Mouse (Mus musculus) embryonic fibroblast, embryonic 13.5 days (primary cell): ENCODE data around the gene Dyrk2. TPM values are rescaled to one million over a fixed set of nuclear protein-coding genes. Genes with fewer than 3 reads are reported as not detected.

ENCODE experiments used
- H3K27ac ChIP-seq: 2 replicates; pipeline ENCODE4 v1.5.1; 2012; ENCODE audit warnings: low read length, control low read depth, inconsistent platforms; ENCODE audit not compliant: insufficient read depth
- H3K4me1 ChIP-seq: 2 replicates; pipeline ENCODE4 v1.6.1; 2011; ENCODE audit warnings: low read length; ENCODE audit not compliant: control insufficient read depth, insufficient read depth
- H3K4me3 ChIP-seq: 2 replicates; pipeline ENCODE4 v1.5.1; 2011; ENCODE audit warnings: mild to moderate bottlenecking, control low read depth, low read length; ENCODE audit not compliant: insufficient read depth
- CTCF ChIP-seq: IDR thresholded peaks from 2 replicates; pipeline ENCODE4 v1.5.1; 2011; ENCODE audit warnings: mild to moderate bottlenecking, control low read depth, low read length, moderate library complexity, borderline replicate concordance; ENCODE audit not compliant: insufficient read depth
- POLR2A ChIP-seq: IDR thresholded peaks from 2 replicates; pipeline ENCODE4 v1.6.1; 2011; ENCODE audit warnings: low read depth, mild to moderate bottlenecking, control low read depth, low read length, moderate library complexity
- polyA plus RNA-seq: library from polyadenylated mRNA; stranded (reverse); fragments of >200 nt; gene quantifications from 2 replicates; pipeline ENCODE4 v1.2.4, GENCODE M21; 2011; ENCODE audit warnings: low read depth; ENCODE audit not compliant: missing spikeins, insufficient read length

Dyrk2 gene
- polyA plus RNA-seq, result 34.9 and 42.7 TPM in 2 replicates

DNA sequence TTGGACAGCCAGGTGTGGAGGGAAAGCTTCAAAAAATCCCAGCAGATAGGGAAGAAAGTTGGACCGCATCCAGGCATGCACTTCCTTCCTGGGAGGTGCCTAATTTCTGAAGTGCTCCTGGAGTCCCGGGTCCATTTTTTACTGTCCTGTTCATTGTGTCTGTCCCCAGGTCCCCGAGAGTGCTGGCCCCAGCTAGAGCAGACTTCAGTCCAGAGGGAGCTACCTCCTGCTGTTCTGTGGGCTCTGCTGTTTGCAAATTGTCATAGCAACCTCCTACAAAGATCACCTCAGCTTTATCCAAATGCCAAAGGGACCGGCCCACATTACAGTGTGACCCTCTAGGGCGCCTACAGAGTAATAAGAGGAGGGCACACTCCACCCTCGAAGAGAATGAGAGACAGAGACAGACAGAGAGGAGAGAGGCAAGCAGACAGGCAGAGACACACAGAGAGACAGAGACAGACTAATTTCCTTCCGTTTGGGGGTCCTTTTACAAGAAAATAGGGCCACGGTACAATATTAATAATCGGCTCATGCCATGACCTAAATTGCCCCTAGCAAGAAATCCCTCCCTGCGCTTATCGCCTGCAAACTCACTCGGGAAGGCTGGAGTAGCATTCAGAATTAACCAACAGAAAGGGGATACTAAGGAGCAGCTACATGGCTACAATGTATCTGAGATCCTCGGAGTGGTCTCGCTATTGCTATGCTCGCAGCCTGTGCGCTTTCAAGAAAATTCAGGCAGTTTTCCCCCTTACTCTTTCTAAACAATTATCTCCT, at the start of gene Dyrk2:
Dyrk2 (minus strand) TSS at position 9 of the 780 bp plus-strand sequence.
- Histone ChIP-seq H3K4me1 (peaks cover 4% of the 10 kb centered on the region; the same call in 1 of the 2 replicates), H3K27ac (peak within 1 kb of the TSS; percentile 3; the same call in 1 of the 2 replicates), H3K4me3 (peak within 1 kb of the TSS; percentile 52)
- TF ChIP-seq POLR2A, result no peak
- no peak for TF ChIP-seq CTCF

DNA sequence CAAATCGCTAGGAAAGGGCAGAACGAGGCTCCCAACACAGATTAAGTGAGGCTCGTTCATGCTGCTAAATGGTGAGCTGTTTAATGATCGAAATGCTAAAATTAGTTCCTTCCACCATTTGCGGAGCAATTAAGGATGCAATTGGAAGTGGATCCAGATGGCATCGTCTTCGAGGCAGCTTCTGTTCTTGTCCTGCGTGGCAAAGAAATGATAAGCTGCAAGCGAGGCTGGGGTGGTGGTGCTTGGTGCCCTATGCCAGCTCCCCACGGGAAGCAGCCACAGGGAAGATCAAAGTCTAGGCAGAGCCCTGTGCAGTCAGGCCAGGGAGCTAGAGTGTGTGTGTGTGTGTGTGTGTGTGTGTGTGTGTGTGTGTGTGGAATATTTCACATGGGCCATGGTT, 32.6 kb upstream of the Dyrk2 start:
- TF ChIP-seq POLR2A (no peak), CTCF (no peak)

DNA sequence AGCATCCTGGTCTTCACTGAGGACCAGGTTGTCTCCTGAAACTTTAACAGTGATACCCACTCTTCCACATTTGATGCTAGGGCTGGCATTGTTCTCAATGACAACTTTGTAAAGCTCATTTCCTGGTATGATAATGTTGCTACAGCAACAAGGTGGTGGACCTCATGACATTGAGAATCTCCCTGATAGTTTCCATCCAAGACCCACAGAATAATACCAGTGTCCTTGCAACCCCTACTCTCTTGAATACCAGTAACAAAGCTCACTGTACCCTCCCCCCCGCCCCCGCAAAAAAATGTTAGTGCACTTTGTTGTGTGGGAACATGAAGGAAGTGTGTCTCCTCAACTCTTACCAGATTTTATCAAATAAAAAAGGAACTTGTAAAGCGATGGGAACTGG, 23.6 kb upstream of the Dyrk2 start:
- Histone ChIP-seq H3K4me3 (no peak overlapping the region), H3K27ac (no peak overlapping the region), H3K4me1 (no peaks in the 10 kb centered on the region)
- TF ChIP-seq CTCF (no peak), POLR2A (no peak)

More for the DNA sequence above, 32.6 kb upstream of the Dyrk2 start:
- no peaks in the 10 kb centered on the region for H3K4me1 ChIP-seq
- H3K4me3 ChIP-seq, result no peak overlapping the region
- H3K27ac ChIP-seq, result no peak overlapping the region

DNA sequence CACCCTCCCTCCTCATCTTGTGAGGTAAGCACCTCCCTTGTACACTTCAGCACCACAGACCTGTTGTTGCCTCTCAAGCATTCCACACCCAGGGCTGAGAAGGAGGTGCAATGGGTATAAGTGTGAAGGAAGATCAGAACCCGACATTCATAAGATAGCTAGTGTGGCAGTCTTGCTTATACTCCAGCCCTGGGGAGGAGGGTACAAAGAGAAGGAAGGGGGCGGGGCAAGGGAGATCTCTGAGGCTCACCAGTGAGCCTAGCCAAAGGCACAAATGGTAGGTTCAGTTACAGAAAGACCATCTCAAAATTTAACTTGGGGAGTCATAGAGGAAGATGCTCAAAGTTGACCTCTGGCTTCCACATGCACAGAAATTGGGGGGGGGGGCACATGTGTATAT, 14.1 kb upstream of the Dyrk2 start:
- no peak overlapping the region for H3K27ac ChIP-seq
- no peak overlapping the region for H3K4me3 ChIP-seq
- no peaks in the 10 kb centered on the region for H3K4me1 ChIP-seq
- no peak for TF ChIP-seq POLR2A
- no peak for TF ChIP-seq CTCF

DNA sequence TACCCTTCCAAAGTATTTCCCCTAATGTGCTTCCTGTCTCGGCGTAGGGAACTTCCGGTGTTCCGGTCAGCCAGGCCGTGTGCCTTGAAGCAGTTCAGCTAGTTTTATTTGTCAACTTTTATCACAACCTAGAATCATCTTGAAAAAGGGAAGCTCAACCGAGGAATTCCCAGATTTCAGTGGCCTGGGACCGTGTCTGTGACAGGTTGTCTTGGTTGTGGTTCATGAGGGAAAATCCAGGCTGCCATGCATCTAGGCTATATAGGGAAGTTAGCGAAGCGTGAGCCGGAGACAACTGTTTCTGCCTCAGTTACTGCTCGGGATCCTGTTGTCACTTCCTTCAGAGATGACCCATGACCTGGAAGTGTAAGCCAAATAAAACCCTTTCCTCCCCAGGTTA, 13.3 kb upstream of the Dyrk2 start:
- H3K4me3 ChIP-seq, result no peak overlapping the region
- no peak overlapping the region for H3K27ac ChIP-seq
- no peaks in the 10 kb centered on the region for H3K4me1 ChIP-seq
- TF ChIP-seq CTCF, result no peak
- TF ChIP-seq POLR2A, result no peak

DNA sequence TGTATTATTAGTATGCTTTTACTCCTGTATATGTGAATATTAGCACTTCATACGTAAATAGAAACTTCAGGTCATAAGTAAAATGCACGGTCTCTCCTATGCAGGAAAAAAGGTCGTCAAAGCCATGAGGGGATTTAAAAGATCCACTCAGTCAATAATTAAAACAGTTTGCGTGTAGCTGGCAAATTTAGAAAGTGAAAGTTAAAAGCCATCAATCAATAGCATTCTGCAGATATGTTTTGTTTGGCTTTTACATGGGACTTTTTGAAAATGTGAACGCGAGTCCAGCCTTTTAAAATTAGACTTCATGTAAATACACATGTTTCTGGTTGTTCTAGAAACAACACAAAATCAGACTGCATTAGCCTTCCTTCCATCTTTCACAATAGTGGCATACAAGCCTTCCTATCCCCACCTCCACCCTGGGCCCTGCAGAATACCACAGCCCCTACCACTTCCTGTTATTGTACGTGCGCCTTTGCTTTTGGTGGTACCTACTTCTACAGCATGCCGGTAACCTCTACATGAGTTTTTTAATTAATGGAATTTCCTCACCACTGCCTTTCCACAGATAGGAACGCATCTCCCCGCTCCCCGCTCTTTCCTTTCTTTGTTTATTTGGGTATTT, 12.4 kb upstream of the Dyrk2 start:
- H3K27ac ChIP-seq, result no peak overlapping the region
- TF ChIP-seq CTCF, result no peak
- TF ChIP-seq POLR2A, result no peak
- H3K4me3 ChIP-seq, result no peak overlapping the region
- no peaks in the 10 kb centered on the region for H3K4me1 ChIP-seq

DNA sequence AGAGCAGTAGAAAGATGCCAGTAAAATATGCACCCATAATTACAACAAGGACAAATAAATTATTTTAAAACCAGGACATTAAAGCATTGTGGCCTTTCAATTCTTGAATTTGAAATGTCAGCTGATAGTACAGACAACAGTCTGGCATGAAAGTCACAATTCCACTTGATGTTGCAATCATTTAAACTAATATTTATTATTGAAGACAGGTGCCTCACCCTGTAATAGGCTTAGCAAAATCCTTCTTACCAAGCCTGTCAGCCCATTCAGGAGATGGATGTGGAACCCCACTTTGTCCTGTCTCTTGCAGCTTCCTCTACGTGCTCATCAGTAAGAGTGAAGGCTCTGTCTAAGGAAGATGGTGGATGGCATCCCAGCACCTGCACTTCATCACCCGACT, 10.8 kb upstream of the Dyrk2 start:
- no peak for TF ChIP-seq POLR2A
- TF ChIP-seq CTCF, result no peak
- H3K27ac ChIP-seq, result no peak overlapping the region
- no peaks in the 10 kb centered on the region for H3K4me1 ChIP-seq
- no peak overlapping the region for H3K4me3 ChIP-seq

DNA sequence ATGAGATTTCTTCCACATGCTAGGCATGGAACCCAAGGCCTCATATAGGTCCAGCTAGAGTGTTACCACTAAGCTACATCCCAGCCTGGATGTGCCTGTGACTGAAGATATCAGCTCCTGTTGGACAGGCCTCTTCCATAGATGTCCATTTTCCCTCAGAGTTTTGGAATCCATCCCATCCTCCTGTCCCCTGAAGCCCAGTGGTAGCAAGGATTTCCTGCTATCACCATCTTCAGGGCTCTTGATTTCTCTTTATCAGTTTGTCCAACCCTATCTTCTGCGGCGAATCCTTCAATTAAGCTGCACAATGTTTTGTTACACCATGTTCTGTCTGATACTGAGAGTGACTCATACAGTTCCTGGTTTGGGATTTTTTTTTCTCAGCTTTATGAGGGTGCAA, 2.2 kb upstream of the Dyrk2 start:
- no peak overlapping the region for H3K27ac ChIP-seq
- H3K4me3 ChIP-seq, result no peak overlapping the region
- H3K4me1 ChIP-seq, result no peaks in the 10 kb centered on the region; the same call in 1 of the 2 replicates
- TF ChIP-seq POLR2A (no peak), CTCF (no peak)

DNA sequence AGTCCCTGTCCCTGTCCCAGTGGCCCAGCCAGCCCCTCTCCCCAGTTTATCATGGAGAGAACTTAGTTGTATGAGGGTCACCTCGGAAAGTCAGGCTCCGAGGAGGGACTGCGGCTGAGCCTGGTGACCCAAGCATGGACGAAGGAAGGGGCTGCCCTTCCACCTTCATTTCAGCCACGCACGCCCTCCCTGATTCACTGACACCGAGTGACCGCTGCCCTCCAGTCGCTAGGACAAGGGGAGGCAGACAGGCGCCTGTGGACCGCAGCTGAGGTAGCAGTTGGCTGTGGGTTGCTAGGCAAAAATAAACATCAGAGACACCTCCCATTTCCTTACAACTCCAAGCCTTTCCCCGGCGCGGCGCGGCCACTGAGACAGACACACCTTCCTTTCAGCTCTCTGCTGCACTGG, 413 bp downstream of the Dyrk2 start:
- Histone ChIP-seq H3K4me3 (peak overlapping the region; percentile 52), H3K27ac (peak overlapping the region; percentile 3; the same call in 1 of the 2 replicates), H3K4me1 (peaks cover 4% of the 10 kb centered on the region; the same call in 1 of the 2 replicates)
- TF ChIP-seq POLR2A, result peak; percentile 1; the same call in 1 of the 2 replicates
- no peak for TF ChIP-seq CTCF
